Mouse (Mus musculus): ENCODE results near the gene Rad51b.

Rad51b gene

GRCm38 (mm10) chr12:79530275-79530902 is 233.3 kb downstream of the Rad51b start:
- DNase-seq (ENCODE audit: low read depth, low spot score), result no peak

- DNase-seq (ENCODE audit: low read depth, low spot score), result no peak
These were observed 235.0 kb downstream of the Rad51b start for GRCm38 (mm10) chr12:79531809-79532798.

GRCm38 (mm10) chr12:79534778-79535177 is 237.7 kb downstream of the Rad51b start:
- DNase-seq (ENCODE audit: low read depth, low spot score), result no peak

DNA sequence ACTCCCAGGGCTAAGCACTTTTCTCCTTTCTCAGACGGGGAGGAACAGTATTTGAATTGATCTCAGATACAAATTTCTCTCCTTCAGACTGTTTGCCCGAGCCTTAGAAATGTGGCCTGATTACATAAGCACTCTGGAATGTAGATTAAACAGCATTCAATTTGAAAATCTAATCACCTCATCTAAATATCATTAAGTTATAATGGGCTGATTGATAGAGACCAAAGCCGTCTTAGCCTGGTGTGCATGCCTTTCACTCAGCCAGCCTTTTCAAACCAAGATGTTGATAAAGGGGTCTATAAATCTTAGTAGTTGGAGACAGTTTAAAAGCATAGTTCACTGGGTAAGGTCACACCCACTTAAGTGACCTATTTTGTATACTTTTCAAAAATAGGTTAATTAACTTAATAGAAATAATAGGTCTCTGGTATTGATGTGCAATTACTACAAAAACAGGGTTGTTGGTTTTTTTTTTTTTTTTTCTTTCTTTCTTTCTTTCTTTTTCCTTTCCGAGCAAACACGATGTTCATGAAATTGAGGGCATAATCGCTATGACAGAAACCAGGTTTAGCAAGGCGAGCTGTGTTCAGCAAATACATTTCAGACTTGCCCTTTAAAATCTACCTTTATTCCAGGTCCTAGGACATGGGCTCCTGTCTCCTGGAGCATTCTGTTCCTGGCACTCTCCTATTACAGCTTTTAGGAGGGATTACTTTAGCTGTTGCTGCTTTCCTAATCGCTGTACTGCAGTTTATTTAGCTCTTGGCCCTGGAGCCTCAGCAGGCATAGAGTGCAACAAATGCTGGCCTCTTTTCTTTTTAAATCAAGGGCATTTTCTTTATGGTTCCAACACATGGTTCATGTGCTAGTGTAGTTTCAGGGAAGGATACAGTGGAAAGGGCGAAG is 238.7 kb downstream of the Rad51b start:
- no peak for DNase-seq (ENCODE audit: low read depth, low spot score)

DNA sequence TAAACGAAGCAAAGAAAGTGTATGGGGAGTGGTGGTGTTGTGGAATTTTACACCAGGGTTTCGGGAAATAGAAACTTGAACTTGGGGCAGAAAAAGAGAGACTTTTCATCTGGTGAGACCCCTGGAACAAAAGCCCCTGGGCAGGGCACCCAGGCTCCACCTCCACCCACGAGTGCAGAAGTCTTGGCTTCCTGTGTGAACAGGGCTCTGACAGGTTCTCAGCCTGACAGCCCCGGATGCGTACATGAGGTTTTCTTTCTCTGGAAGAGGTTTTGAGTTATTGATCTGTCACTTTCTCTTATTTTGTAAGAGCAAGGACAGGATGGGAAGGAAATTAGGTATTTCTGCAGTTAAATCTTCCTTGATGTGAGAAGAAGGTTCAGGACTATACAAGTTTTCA is 243.1 kb downstream of the Rad51b start:
- no peak for DNase-seq (ENCODE audit: low read depth, low spot score)

DNA sequence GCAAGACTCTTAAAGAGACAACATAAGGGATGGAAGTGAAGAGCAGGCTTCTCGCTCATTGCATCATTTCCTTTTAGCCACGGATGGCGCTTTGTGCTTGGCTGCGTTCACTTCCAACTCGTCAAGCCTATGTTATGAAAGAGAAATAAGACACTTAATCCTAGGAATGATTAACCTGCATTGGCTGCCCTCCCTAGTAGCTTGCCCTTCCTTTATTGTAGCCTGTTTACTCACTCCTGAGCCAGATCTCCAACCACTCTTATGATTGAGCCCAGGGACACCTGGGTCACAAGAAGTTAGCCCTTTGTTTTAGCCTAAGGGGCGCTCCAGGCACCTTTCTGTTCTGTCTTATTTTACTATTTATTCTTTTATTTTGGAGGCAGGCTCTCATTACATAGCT is 244.5 kb downstream of the Rad51b start:
- no peak for DNase-seq (ENCODE audit: low read depth, low spot score)

DNA sequence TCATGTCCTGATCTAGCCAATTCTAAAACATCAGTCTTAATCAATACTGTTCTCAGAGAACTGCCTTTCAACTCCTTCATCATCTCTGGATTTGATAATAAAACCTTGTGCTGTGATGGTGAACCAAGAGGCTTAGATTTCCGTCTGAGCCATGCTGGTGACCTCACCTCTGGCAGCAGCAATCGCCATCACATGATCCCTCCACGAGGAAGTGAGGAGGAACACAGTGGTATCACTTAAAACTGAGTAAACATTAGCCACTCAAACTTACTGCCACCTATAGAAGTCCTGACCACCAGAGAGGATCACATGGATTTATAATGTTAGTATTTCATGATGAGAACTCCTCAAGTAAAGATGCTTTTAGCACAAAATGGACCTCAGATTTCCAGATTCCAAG is 248.0 kb downstream of the Rad51b start:
- DNase-seq (ENCODE audit: low read depth, low spot score), result no peak

DNA sequence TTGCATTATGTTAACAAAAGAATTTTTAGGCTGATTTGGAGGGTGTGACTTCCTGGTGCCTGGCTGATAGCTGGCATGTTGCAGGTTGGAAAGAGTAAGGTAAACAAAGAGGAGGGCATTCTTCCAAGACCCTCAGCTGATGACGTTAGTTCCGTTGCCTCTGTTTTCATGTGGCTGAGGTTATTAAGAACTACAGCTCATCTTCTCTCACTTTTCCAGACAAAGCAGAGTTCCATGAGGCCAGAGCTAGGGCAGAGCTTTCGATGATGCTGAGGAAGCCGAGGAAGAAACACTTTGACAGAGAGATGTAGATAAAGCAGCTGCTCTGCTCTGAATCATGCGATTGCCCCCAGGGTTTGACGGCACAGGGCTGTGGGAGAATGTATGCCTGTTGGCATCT is 250.5 kb downstream of the Rad51b start:
- DNase-seq (ENCODE audit: low read depth, low spot score), result no peak

GRCm38 (mm10) chr12:79548607-79549330 is 251.7 kb downstream of the Rad51b start:
- no peak for DNase-seq (ENCODE audit: low read depth, low spot score)

DNA sequence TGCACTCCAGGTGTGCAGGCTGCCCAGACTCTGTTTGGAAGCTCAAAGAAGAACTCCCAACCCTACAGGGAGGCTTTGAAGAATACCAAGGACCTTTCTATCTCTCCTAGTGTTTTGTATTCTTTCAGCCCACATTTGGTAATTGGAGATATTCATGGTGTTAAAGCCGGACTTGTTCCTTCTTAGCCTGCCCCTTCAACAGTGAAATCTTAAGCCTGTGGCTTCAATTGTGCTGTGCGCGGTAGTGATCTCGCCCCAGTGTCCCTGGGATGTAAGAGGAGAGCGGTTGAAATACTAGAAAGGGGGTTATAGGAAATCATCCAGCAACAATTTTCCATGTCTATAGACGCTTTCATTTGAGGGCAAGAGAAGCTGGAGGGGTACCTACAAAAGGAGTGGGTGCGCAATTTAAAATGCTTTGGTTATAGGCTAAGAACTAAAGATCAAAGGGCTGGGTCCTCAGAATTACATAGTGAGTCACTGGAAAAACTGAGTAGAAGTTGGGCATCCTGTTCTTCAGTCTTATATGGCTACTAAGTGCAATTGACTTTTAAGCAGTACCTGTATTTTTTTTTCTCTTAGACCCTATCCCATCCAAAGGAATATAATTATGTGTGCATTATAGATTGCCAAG is 253.1 kb downstream of the Rad51b start:
- DNase-seq (ENCODE audit: low read depth, low spot score), result no peak

DNA sequence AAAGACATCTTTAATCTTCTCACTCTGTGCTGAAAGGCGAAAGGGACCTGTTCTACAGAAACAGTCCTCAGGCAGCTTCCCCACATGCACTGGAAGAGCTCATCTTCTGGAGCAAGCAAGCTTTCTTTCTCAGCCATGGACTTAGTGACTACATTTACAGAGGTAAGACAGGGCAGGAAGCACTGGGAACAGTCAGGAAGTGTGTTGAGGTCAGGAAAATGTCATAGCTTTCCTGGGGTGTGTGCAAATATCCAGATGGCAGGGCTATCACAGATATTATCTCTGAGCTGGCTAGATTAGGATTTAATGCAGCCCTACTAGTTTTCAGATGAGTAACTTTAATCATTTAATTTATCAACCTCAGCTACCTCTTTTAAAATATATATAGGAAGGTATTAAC is 254.2 kb downstream of the Rad51b start:
- DNase-seq (ENCODE audit: low read depth, low spot score), result no peak

DNA sequence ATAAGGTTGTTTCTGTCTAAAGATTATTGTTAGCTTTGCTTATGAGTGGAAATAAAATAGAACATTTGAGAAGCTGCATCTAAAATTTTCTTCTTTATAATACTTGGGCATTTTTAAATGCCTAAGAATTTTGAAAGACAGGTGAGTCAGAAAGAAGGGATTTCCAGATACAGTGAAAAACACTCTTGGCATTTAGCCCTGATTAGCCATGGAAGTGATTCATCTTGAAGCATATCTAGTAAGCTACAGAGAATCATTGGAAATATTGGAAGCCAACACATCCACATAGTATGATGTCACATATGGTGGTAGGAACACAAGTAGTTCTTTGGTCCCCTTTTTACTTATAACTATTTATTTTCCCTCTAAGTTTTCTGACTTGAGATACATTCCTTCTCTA is 256.0 kb downstream of the Rad51b start:
- no peak for DNase-seq (ENCODE audit: low read depth, low spot score)

GRCm38 (mm10) chr12:79557904-79558303 is 260.8 kb downstream of the Rad51b start:
- DNase-seq (ENCODE audit: low read depth, low spot score), result no peak

DNA sequence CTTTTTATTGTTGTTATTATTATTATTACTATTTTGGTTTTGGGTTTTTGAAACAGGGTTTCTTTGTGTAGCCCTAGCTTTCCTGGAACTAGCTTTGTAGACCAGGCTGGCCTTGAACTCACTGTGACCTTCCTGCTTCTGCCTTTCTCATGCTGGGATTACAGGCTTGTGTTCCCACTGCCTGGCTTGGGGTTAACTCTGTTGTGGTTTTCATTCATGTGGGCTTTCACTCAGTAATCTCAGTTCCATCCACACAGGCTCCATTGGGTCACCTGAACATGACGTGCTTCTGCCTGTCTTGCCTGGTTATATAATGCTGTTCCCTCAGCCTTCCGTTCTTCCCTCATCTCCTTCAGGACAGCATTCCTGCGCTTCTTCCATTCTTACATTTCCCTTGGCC is 261.6 kb downstream of the Rad51b start:
- no peak for DNase-seq (ENCODE audit: low read depth, low spot score)

DNA sequence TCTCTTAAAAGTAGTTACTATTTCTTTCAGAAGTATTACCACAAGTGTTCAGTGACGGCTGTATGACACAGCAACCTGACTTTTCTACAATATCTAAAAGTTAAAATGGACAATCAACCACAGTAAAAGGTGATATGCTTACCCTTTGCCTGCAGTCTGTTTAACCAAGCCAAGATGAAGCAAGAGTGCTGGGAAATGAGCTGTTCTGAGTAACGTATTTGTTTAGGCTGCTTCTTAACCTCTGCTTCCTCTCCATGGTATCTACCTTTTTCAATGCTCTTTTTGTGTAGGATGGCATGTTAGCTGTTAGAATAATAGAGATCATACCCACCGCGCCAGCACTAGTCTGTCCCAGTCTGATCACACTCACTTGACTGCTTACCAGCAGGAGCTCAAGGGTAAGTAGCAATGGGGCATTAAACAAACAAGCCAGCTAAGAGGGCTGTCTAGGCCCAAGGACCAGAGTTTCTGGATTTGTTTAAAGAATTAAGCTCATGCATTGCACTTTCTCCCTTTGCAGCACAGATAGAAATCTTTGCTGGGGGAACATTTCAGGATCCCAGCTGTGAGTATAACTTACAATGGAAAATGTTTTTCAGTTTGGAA is 262.4 kb downstream of the Rad51b start:
- no peak for DNase-seq (ENCODE audit: low read depth, low spot score)

GRCm38 (mm10) chr12:79560084-79560699 is 263.1 kb downstream of the Rad51b start:
- no peak for DNase-seq (ENCODE audit: low read depth, low spot score)

- DNase-seq (ENCODE audit: low read depth, low spot score), result no peak
These were observed 263.8 kb downstream of the Rad51b start for GRCm38 (mm10) chr12:79560893-79561292.

DNA sequence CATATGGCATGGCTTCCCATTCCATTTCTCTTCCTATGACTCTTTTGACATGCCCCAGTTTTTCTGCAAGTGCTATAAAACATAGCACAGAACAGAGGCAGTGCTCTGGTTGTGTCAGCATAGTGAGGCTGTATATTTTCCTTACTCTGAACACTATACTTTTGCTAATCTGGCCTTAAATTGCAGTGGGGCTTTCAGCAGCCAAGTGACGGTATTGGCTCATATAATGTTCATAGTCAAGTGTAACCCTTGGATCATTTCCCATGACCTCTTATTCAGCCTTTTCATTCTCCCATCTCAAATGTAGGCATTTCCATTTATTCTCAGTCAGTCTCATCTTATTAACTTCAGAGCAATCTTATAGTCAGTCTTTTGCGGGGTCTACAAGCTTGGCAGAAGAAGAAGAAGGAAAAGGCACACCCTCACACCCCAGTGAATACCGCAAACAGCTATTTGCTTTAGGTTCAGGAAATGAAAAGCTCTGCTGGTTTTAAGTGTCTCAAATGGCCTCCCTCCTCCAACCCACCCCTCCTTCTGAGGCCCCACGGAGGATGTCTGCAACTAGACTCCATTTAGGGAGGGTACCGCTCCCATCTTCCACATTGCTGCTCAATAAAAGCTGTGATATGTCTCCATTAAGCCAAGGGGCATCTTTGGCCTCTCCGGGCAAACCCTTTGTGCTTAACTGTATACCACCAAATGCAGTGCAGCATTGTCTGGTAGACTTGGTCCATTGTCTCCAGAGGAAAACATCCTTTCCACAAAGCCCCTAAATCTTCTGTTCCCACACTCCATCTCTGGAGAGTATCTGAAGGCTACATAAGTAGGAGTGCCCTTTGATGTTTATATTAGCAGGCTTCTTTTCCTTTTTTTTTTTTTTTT is 277.3 kb downstream of the Rad51b start:
- no peak for DNase-seq (ENCODE audit: low read depth, low spot score)

- DNase-seq (ENCODE audit: low read depth, low spot score), result no peak
These were observed 278.0 kb downstream of the Rad51b start for GRCm38 (mm10) chr12:79575041-79575541.

Measured in embryo, embryonic 11.5 days (tissue).